Mouse (Mus musculus) heart, embryonic 12.5 days (tissue): ENCODE measurements around the gene Ahr. TPM values are rescaled to one million over a fixed set of nuclear protein-coding genes. Genes with fewer than 3 reads are reported as not detected.

ENCODE experiments used
- ATAC-seq: fragments of 200-750 bp; cut with Nextera tagmentation; 2 replicates; pipeline ENCODE4 v1.8.0; 2017; ENCODE audit warnings: moderate TSS enrichment, moderate library complexity; ENCODE audit not compliant: insufficient number of reproducible peaks, low FRiP score
- H3K27ac ChIP-seq: fragments of 300-500 bp; sonication (generic); 2 replicates; pipeline ENCODE4 v1.5.1; 2016; ENCODE audit warnings: mild to moderate bottlenecking, moderate library complexity; ENCODE audit not compliant: poor library complexity, severe bottlenecking
- H3K27me3 ChIP-seq: fragments of 300-500 bp; sonication (generic); replicated peaks from 2 replicates; pipeline ENCODE4 v1.6.1; 2016; ENCODE audit warnings: mild to moderate bottlenecking, moderate library complexity
- H3K36me3 ChIP-seq: fragments of 300-500 bp; sonication (generic); 2 replicates; pipeline ENCODE4 v1.6.1; 2016; ENCODE audit warnings: mild to moderate bottlenecking, moderate library complexity
- H3K4me1 ChIP-seq: fragments of 300-500 bp; sonication (generic); replicated peaks from 2 replicates; pipeline ENCODE4 v1.6.1; 2016; ENCODE audit warnings: mild to moderate bottlenecking
- H3K4me2 ChIP-seq: fragments of 300-500 bp; sonication (generic); 2 replicates; pipeline ENCODE4 v1.6.1; 2016; ENCODE audit warnings: mild to moderate bottlenecking, moderate library complexity
- H3K4me3 ChIP-seq: fragments of 300-500 bp; sonication (generic); 2 replicates; pipeline ENCODE4 v1.5.1; 2016; ENCODE audit warnings: mild to moderate bottlenecking
- H3K9ac ChIP-seq: fragments of 300-500 bp; sonication (generic); 2 replicates; pipeline ENCODE4 v1.6.1; 2016; ENCODE audit warnings: mild to moderate bottlenecking, moderate library complexity
- H3K9me3 ChIP-seq: fragments of 300-500 bp; sonication (generic); replicated peaks from 2 replicates; pipeline ENCODE4 v1.6.1; 2016; ENCODE audit warnings: mild to moderate bottlenecking, moderate library complexity
- WGBS: fragments of 180-500 bp; shearing (Covaris S2); methylation state at CpG from one replicate; pipeline ENCODE4 v1.1.7; 2016; 5-methylcytosine and 5-hydroxymethylcytosine counted together
- polyA plus RNA-seq: library from polyadenylated mRNA; unstranded; fragments of >200 nt; fragmentation: Nextera tagmentation; extraction: Ambion mirVana; gene quantifications from 2 replicates; pipeline ENCODE4 v1.2.1, GENCODE M21; 2016

Ahr gene
- 2.2 and 2.6 TPM in 2 replicates for polyA plus RNA-seq

GRCm38 (mm10) chr12:35534754-35535236 lies at the start of gene Ahr:
TSS of gene Ahr (minus strand) at chr12:35535038.
- Histone ChIP-seq H3K4me1 (no peaks in the 10 kb centered on the region), H3K4me3 (peak within 1 kb of the TSS; percentile 66), H3K9me3 (no peaks in the 10 kb centered on the region), H3K4me2 (peak within 1 kb of the TSS; percentile 97), H3K36me3 (no peaks in the 10 kb centered on the region), H3K27ac (no peak within 1 kb of the TSS), H3K9ac (peak within 1 kb of the TSS; percentile 70), H3K27me3 (no peaks in the 10 kb centered on the region)
- 1% methylated on average over 39 of the region's 52 CpGs for WGBS
- ATAC-seq, result peak; percentile 94

GRCm38 (mm10) chr12:35578826-35579225 lies 44.0 kb upstream of the Ahr start:
- Histone ChIP-seq H3K9me3 (no peaks in the 10 kb centered on the region), H3K27ac (no peak overlapping the region), H3K27me3 (no peaks in the 10 kb centered on the region), H3K4me2 (no peak overlapping the region), H3K4me3 (no peak overlapping the region), H3K36me3 (no peaks in the 10 kb centered on the region), H3K9ac (no peak overlapping the region), H3K4me1 (no peaks in the 10 kb centered on the region)
- no peak for ATAC-seq
- 72% methylated on average over 4 of the region's 4 CpGs for WGBS

GRCm38 (mm10) chr12:35576107-35576506 lies 41.3 kb upstream of the Ahr start:
- H3K4me3 ChIP-seq, result no peak overlapping the region
- H3K27ac ChIP-seq, result no peak overlapping the region
- H3K9ac ChIP-seq, result no peak overlapping the region
- no peaks in the 10 kb centered on the region for H3K27me3 ChIP-seq
- 54% methylated on average over 4 of the region's 4 CpGs for WGBS
- no peak for ATAC-seq
- no peaks in the 10 kb centered on the region for H3K9me3 ChIP-seq
- H3K4me2 ChIP-seq, result no peak overlapping the region
- no peaks in the 10 kb centered on the region for H3K36me3 ChIP-seq
- no peaks in the 10 kb centered on the region for H3K4me1 ChIP-seq

DNA sequence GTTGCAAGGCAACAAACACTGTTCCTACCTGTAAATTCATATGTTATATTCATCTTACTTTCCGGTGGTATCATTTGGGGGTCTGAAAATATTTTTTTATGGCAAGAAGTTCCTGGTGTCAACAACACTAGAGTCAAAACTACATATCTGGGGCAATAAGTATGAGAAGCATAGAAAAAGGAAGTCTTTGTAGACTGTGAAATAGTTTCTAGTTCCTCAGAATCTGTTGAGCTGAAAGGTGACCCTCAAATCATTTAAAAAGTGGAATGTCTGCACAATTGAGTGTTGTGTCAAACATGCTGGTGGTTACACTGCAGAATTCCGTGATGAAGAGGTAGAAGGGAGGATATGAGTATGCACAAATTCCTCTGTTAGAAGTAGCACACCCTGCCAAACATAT lies 38.9 kb upstream of the Ahr start:
- H3K4me1 ChIP-seq, result no peaks in the 10 kb centered on the region
- H3K27me3 ChIP-seq, result no peaks in the 10 kb centered on the region
- no peak overlapping the region for H3K4me2 ChIP-seq
- no peak overlapping the region for H3K9ac ChIP-seq
- WGBS, result 63% methylated on average over 2 of the region's 2 CpGs
- no peaks in the 10 kb centered on the region for H3K9me3 ChIP-seq
- H3K36me3 ChIP-seq, result no peaks in the 10 kb centered on the region
- ATAC-seq, result no peak
- no peak overlapping the region for H3K4me3 ChIP-seq
- H3K27ac ChIP-seq, result no peak overlapping the region

GRCm38 (mm10) chr12:35562826-35563225 lies 28.0 kb upstream of the Ahr start:
- H3K36me3 ChIP-seq, result no peaks in the 10 kb centered on the region
- no peak overlapping the region for H3K4me3 ChIP-seq
- no peak for ATAC-seq
- H3K9me3 ChIP-seq, result no peaks in the 10 kb centered on the region
- H3K4me1 ChIP-seq, result no peaks in the 10 kb centered on the region
- WGBS, result 57% methylated on average over 3 of the region's 3 CpGs
- H3K4me2 ChIP-seq, result no peak overlapping the region
- no peak overlapping the region for H3K9ac ChIP-seq
- no peaks in the 10 kb centered on the region for H3K27me3 ChIP-seq
- no peak overlapping the region for H3K27ac ChIP-seq

- no peak overlapping the region for H3K4me3 ChIP-seq
- 71% methylated on average over 2 of the region's 2 CpGs for WGBS
- no peak overlapping the region for H3K4me2 ChIP-seq
- no peaks in the 10 kb centered on the region for H3K9me3 ChIP-seq
- no peaks in the 10 kb centered on the region for H3K27me3 ChIP-seq
- no peak overlapping the region for H3K27ac ChIP-seq
- no peak for ATAC-seq
- H3K9ac ChIP-seq, result no peak overlapping the region
- no peaks in the 10 kb centered on the region for H3K36me3 ChIP-seq
- no peaks in the 10 kb centered on the region for H3K4me1 ChIP-seq
These were observed 24.0 kb upstream of the Ahr start for GRCm38 (mm10) chr12:35558868-35559267.

DNA sequence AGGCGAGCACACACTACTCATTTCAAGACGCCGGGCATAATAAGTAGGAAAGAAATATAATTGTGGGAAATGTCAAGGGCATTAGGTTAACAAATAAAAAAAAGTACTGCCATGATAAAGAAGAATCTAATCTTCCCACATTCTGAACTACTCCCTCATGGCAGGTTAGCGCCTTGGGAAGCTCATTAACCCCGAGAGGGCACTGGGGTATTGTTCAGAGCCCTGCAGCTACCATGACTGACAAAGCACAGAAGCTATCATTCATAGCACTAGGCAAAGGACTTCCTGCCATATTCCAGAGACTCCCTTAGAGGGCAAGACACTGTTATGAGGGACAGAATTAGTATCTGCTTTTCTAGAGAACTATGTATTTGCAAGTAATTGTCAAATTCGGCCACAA lies 21.1 kb upstream of the Ahr start:
- 61% methylated on average over 6 of the region's 6 CpGs for WGBS
- H3K4me2 ChIP-seq, result no peak overlapping the region
- H3K9ac ChIP-seq, result no peak overlapping the region
- no peaks in the 10 kb centered on the region for H3K27me3 ChIP-seq
- ATAC-seq, result no peak
- no peaks in the 10 kb centered on the region for H3K36me3 ChIP-seq
- H3K9me3 ChIP-seq, result peaks cover 3% of the 10 kb centered on the region; the same call in 1 of the 2 replicates
- no peaks in the 10 kb centered on the region for H3K4me1 ChIP-seq
- H3K4me3 ChIP-seq, result no peak overlapping the region
- H3K27ac ChIP-seq, result no peak overlapping the region

- no peak for ATAC-seq
- Histone ChIP-seq H3K27me3 (no peaks in the 10 kb centered on the region), H3K4me1 (no peaks in the 10 kb centered on the region), H3K27ac (no peak overlapping the region), H3K9me3 (peaks cover 3% of the 10 kb centered on the region; the same call in 1 of the 2 replicates), H3K9ac (no peak overlapping the region), H3K4me2 (no peak overlapping the region), H3K36me3 (no peaks in the 10 kb centered on the region), H3K4me3 (no peak overlapping the region)
- 74% methylated on average over 4 of the region's 4 CpGs for WGBS
These were observed 19.5 kb upstream of the Ahr start for GRCm38 (mm10) chr12:35554309-35554708.

DNA sequence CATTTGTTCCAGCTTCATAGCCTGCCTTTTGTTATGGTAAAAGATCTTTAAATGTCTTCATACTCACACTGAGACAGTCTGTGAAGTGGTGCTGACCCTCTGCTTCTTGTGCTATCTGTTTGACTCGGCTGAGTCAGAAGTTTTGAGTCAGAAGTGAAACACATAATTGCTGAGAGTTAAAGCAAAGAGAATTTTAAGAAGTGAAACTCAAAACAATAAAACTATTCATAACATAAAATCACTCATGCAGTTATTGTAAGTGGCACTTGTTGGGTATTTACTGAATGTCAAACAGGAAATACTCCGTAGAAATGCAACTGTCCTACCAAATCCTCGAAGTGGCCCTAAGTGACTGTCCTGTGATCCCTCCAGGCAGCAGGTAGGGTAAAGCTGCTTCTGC lies 18.3 kb upstream of the Ahr start:
- no peak for ATAC-seq
- Histone ChIP-seq H3K9ac (no peak overlapping the region), H3K9me3 (peaks cover 3% of the 10 kb centered on the region; the same call in 1 of the 2 replicates), H3K36me3 (no peaks in the 10 kb centered on the region), H3K27me3 (no peaks in the 10 kb centered on the region), H3K4me3 (no peak overlapping the region), H3K4me1 (no peaks in the 10 kb centered on the region), H3K4me2 (no peak overlapping the region), H3K27ac (no peak overlapping the region)
- WGBS, result 64% methylated on average over 3 of the region's 3 CpGs

- H3K27ac ChIP-seq, result no peak overlapping the region
- no peak overlapping the region for H3K4me2 ChIP-seq
- no peak overlapping the region for H3K9ac ChIP-seq
- H3K4me3 ChIP-seq, result no peak overlapping the region
- no peak for ATAC-seq
- no peaks in the 10 kb centered on the region for H3K36me3 ChIP-seq
- no peaks in the 10 kb centered on the region for H3K27me3 ChIP-seq
- peaks cover 3% of the 10 kb centered on the region; the same call in 1 of the 2 replicates for H3K9me3 ChIP-seq
- H3K4me1 ChIP-seq, result no peaks in the 10 kb centered on the region
These were observed 15.5 kb upstream of the Ahr start for GRCm38 (mm10) chr12:35550299-35550698.

DNA sequence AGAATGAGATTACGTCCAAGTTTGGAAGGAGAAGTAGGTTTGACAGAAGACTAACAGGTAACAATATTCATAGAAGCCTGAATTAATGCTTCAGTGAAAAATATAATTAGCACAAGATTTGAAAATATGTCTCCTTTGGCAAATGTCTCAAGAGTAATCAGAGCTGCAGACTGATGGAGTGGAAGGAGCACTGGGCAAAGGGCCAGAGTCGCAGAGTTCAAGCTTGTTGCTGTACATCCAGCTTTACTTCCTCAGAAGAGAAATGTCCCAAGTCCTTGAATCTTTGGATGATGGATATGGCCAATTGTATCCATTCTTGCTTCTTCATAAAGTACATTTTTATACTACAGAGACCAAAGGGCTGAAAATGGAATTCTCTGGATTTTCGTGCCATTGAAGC lies 8.0 kb upstream of the Ahr start:
- WGBS, result 71% methylated on average over 3 of the region's 3 CpGs
- no peak overlapping the region for H3K4me2 ChIP-seq
- no peaks in the 10 kb centered on the region for H3K9me3 ChIP-seq
- H3K27ac ChIP-seq, result no peak overlapping the region
- no peaks in the 10 kb centered on the region for H3K36me3 ChIP-seq
- no peak overlapping the region for H3K4me3 ChIP-seq
- no peak for ATAC-seq
- H3K9ac ChIP-seq, result no peak overlapping the region
- H3K27me3 ChIP-seq, result no peaks in the 10 kb centered on the region
- no peaks in the 10 kb centered on the region for H3K4me1 ChIP-seq

GRCm38 (mm10) chr12:35538843-35539242 lies 4.0 kb upstream of the Ahr start:
- WGBS, result 41% methylated on average over 3 of the region's 3 CpGs
- no peak for ATAC-seq
- Histone ChIP-seq H3K4me3 (no peak overlapping the region), H3K9me3 (no peaks in the 10 kb centered on the region), H3K36me3 (no peaks in the 10 kb centered on the region), H3K27me3 (no peaks in the 10 kb centered on the region), H3K27ac (no peak overlapping the region), H3K9ac (no peak overlapping the region), H3K4me2 (no peak overlapping the region), H3K4me1 (no peaks in the 10 kb centered on the region)
